Mouse (Mus musculus) ES-E14 (cell line): ENCODE results near the gene Igflr1.

ENCODE experiments used
- CHD2 ChIP-seq: IDR thresholded peaks from 2 replicates; pipeline ENCODE4 v1.6.1; 2014; ENCODE audit warnings: mild to moderate bottlenecking, low read depth, low read length, inconsistent platforms
- HCFC1 ChIP-seq: IDR thresholded peaks from 2 replicates; pipeline ENCODE4 v1.6.1; 2012; ENCODE audit warnings: low read length, inconsistent platforms, borderline replicate concordance; ENCODE audit not compliant: insufficient read depth
- MAFK ChIP-seq: IDR thresholded peaks from 2 replicates; pipeline ENCODE4 v1.6.1; 2014; ENCODE audit warnings: mild to moderate bottlenecking, low read depth, low read length, inconsistent platforms; ENCODE audit not compliant: insufficient read depth
- ZC3H11A ChIP-seq: IDR thresholded peaks from 2 replicates; pipeline ENCODE4 v1.6.1; 2012; ENCODE audit warnings: low read depth, mild to moderate bottlenecking, inconsistent platforms, low read length, borderline replicate concordance
- ZNF384 ChIP-seq: IDR thresholded peaks from 2 replicates; pipeline ENCODE4 v1.6.1; 2012; ENCODE audit warnings: low read depth, low read length, inconsistent platforms

DNA sequence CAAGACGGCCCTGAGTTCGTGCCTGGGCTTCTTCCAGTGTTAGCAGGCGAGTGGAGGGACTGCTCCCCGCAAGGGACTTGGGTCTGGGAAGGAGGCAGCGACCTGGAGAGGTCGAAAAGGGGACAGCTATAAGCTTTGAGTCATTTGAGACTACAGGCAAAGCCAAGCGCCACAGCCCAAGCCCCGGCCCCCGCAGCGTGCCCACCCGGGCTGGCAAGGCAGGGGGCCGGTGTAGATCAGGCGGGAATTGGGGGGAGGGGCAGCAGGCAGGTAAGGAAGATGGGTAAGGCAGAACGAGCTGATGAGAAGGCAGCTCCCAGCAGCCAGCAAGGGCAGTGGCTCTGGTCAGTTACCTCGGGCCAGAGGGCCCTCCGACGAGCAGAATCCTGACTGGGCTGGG, 38.8 kb upstream of the Igflr1 start:
- no peak for TF ChIP-seq ZC3H11A
- no peak for TF ChIP-seq ZNF384
- no peak for TF ChIP-seq HCFC1
- no peak for TF ChIP-seq MAFK
- no peak for TF ChIP-seq CHD2
